Mouse (Mus musculus) limb, embryonic 14.5 days (tissue): ENCODE measurements at regions not wholly inside any gene's neighbourhood (a gene's known extent, or its start where the extent isn't known, plus 50 kb on each side); places are given as distances from the start of the nearest gene placed in this dataset.

ENCODE experiments used
- ATAC-seq: fragments of 200-750 bp; cut with Nextera tagmentation; 2 replicates; pipeline ENCODE4 v1.8.0; 2017; ENCODE audit warnings: low read depth, moderate number of reproducible peaks, moderate TSS enrichment; ENCODE audit not compliant: low FRiP score
- DNase-seq: peaks from one replicate; pipeline ENCODE4 v3.0.0-alpha.2; 2015; ENCODE audit warnings: low spot score
- H3K27ac ChIP-seq: fragments of 300-500 bp; sonication (generic); replicated peaks from 2 replicates; pipeline ENCODE4 v1.5.1; 2014; ENCODE audit warnings: low read depth, mild to moderate bottlenecking, low read length, moderate library complexity, mixed read lengths
- H3K27me3 ChIP-seq: fragments of 300-500 bp; sonication (generic); 2 replicates; pipeline ENCODE4 v1.6.1; 2014; ENCODE audit warnings: low read length, mixed read lengths; ENCODE audit not compliant: control insufficient read depth, insufficient read depth
- H3K36me3 ChIP-seq: fragments of 300-500 bp; sonication (generic); 2 replicates; pipeline ENCODE4 v1.6.1; 2014; ENCODE audit warnings: mild to moderate bottlenecking, low read length, moderate library complexity, mixed read lengths; ENCODE audit not compliant: control insufficient read depth, insufficient read depth
- H3K4me1 ChIP-seq: fragments of 300-500 bp; sonication (generic); 2 replicates; pipeline ENCODE4 v1.6.1; 2014; ENCODE audit warnings: antibody characterized with exemption, low read length, mixed read lengths; ENCODE audit not compliant: control insufficient read depth, insufficient read depth
- H3K4me2 ChIP-seq: fragments of 300-500 bp; sonication (generic); replicated peaks from 2 replicates; pipeline ENCODE4 v1.6.1; 2014; ENCODE audit warnings: low read depth, mild to moderate bottlenecking, low read length, moderate library complexity; ENCODE audit not compliant: severe bottlenecking
- H3K4me3 ChIP-seq: fragments of 300-500 bp; sonication (generic); replicated peaks from 2 replicates; pipeline ENCODE4 v1.5.1; 2014; ENCODE audit warnings: low read length
- H3K9ac ChIP-seq: fragments of 300-500 bp; sonication (generic); 2 replicates; pipeline ENCODE4 v1.6.1; 2014; ENCODE audit warnings: mild to moderate bottlenecking, low read depth, low read length, moderate library complexity; ENCODE audit not compliant: severe bottlenecking
- H3K9me3 ChIP-seq: fragments of 300-500 bp; sonication (generic); 2 replicates; pipeline ENCODE4 v1.6.1; 2016; ENCODE audit warnings: low read length; ENCODE audit not compliant: control insufficient read depth
- POLR2A ChIP-seq: fragments of 200-500 bp; IDR thresholded peaks from 2 replicates; pipeline ENCODE4 v1.8.0; 2012; ENCODE audit warnings: inconsistent platforms, mild to moderate bottlenecking, moderate library complexity, borderline replicate concordance; ENCODE audit not compliant: insufficient read depth, insufficient read length; ENCODE audit errors: extremely low read depth
- WGBS: fragments of 180-500 bp; shearing (Covaris S2); extraction: QIAGEN DNeasy Blood & Tissue Kit; methylation state at CpG from one replicate; pipeline ENCODE4 v1.1.7; 2014; 5-methylcytosine and 5-hydroxymethylcytosine counted together

DNA sequence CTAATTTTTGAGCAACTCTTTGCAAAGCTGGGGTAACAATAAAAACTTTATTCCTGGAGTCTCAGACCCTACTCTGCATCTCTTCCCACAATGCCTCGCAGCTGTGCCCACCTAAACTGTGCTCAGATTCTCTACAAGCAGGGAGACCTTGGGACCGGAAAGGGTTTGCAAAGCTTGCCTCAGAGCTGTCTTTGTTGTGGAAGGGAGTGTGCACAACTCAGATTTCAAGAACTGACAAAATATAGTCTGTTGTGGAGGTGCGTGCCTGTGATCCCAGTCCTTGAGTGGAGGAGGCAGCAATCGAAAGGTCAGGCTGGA is 530.2 kb downstream of the Pdcd6ip start:
- no peak overlapping the region for H3K27ac ChIP-seq

GRCm38 (mm10) chr9:113177181-113177917 is 530.7 kb downstream of the Pdcd6ip start:
- TF ChIP-seq POLR2A: no peak
- no peaks in the 10 kb centered on the region for H3K4me1 ChIP-seq
- ATAC-seq: no peak
- H3K4me3 ChIP-seq: no peak overlapping the region
- H3K9ac ChIP-seq: no peak overlapping the region
- no peaks in the 10 kb centered on the region for H3K36me3 ChIP-seq
- DNase-seq: no peak
- H3K27ac ChIP-seq: no peak overlapping the region
- no peaks in the 10 kb centered on the region for H3K9me3 ChIP-seq
- no peaks in the 10 kb centered on the region for H3K27me3 ChIP-seq
- WGBS: 16% methylated on average over 15 of the region's 15 CpGs
- H3K4me2 ChIP-seq: no peak overlapping the region

More for the DNA sequence above, 530.2 kb downstream of the Pdcd6ip start:
- Histone ChIP-seq H3K4me3 (no peak overlapping the region), H3K27me3 (no peaks in the 10 kb centered on the region), H3K9me3 (no peaks in the 10 kb centered on the region), H3K4me1 (no peaks in the 10 kb centered on the region), H3K36me3 (no peaks in the 10 kb centered on the region), H3K4me2 (no peak overlapping the region), H3K9ac (no peak overlapping the region)
- ATAC-seq (no peak), DNase-seq (no peak)
- WGBS: 53% methylated on average over 4 of the region's 4 CpGs
- no peak for TF ChIP-seq POLR2A

DNA sequence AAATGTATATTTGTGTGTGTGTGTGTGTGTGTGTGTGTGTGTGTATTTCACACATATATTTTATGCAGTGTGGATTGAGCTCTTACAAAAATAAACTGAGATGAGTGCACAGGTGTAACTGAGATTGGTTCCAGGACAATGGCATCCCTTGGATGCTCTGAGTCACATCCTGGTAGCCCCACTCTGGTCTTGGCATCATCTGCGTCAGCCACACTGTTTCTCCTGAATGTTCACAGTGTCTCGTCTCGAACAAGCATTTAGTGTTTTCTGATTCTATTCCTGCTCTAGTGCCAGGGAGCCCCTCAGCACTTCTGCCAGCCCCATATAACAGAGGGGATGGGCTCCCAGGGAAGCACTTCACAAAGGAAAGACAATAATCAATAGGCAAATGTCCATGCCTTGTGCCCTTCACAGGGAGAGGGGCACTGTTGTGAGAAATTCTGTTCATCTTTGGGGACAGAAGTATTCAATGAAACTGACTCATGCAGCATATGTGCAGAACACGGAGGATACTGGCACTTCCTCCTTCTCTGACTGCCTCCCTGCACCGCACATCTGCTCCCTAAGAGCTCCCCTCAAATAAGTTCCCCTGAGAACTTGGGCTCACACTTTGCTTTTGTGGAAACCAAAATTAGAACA is 536.2 kb downstream of the Pdcd6ip start:
- no peak for TF ChIP-seq POLR2A
- Histone ChIP-seq H3K4me3 (no peak overlapping the region), H3K36me3 (no peaks in the 10 kb centered on the region), H3K4me2 (no peak overlapping the region), H3K27me3 (no peaks in the 10 kb centered on the region), H3K4me1 (no peaks in the 10 kb centered on the region), H3K9ac (no peak overlapping the region), H3K27ac (no peak overlapping the region), H3K9me3 (no peaks in the 10 kb centered on the region)
- WGBS: 71% methylated on average over 5 of the region's 5 CpGs
- DNase-seq: no peak
- ATAC-seq: no peak

DNA sequence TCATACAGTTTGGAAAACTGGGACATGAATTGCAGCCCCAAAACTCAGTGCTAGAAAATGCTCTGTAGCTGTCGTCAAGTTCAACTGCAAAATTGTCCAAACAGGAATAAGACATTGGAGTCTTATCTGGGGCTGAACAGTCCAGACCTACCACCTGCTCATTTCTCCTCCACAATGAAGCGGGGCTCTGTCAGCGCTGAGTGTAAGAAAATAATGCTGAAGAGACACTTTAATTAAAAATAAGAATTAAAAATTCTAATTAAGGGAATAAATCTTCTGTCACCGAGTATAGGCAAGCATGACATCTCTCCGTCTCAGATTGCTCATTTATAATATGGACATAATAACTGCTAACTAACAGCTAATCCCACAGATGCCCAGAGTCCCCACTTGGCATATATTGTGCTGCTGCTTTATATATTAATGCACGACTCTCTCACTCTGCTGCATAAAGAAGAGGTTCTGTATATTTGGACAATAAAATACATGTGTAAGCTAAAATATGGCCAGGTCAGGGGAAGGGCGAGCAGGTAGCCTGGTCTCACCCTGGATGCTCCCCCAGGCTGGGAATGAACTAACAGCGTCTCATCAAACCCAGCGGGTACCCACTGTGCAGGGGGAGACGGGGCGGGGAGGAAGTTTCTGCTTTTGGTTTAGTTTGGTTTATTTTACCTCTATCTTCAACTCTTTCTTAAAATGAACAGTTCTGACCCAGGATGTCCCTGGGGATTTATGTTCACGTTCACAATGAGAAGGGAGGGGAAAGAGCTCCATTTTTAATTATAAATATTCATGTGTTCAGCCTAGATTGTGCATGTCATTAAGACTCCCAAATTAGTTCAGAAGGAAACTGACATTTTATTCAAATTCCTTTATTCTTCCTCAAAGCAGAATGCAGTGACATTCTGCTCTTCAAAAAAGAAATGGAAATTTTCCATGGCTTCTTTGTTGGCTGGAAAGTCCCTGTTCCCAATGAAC is 544.9 kb downstream of the Pdcd6ip start:
- ATAC-seq (no peak), DNase-seq (no peak)
- WGBS: 73% methylated on average over 12 of the region's 12 CpGs
- Histone ChIP-seq H3K36me3 (no peaks in the 10 kb centered on the region), H3K9ac (no peak overlapping the region), H3K4me1 (no peaks in the 10 kb centered on the region), H3K9me3 (no peaks in the 10 kb centered on the region), H3K27ac (no peak overlapping the region), H3K4me2 (no peak overlapping the region), H3K4me3 (no peak overlapping the region), H3K27me3 (no peaks in the 10 kb centered on the region)
- no peak for TF ChIP-seq POLR2A

- Histone ChIP-seq H3K4me1 (no peaks in the 10 kb centered on the region), H3K4me2 (no peak overlapping the region), H3K27me3 (no peaks in the 10 kb centered on the region), H3K4me3 (no peak overlapping the region), H3K36me3 (no peaks in the 10 kb centered on the region), H3K9me3 (no peaks in the 10 kb centered on the region), H3K27ac (no peak overlapping the region), H3K9ac (no peak overlapping the region)
- TF ChIP-seq POLR2A: no peak
- ATAC-seq (no peak), DNase-seq (no peak)
- 94% methylated on average over 2 of the region's 2 CpGs for WGBS
Measured at GRCm38 (mm10) chr9:113160011-113160410, 548.0 kb downstream of the Pdcd6ip start.
